Mouse (Mus musculus) lung, postnatal 0 days (tissue): Measurements from ENCODE around the gene Cemip.

ENCODE experiments used
- CTCF ChIP-seq: IDR thresholded peaks from 2 replicates; pipeline ENCODE4 v1.5.1; 2016; ENCODE audit warnings: antibody characterized with exemption, mild to moderate bottlenecking
- EP300 ChIP-seq: IDR thresholded peaks from 2 replicates; pipeline ENCODE4 v1.6.1; 2016; ENCODE audit warnings: antibody characterized with exemption, mild to moderate bottlenecking, control low read depth

DNA sequence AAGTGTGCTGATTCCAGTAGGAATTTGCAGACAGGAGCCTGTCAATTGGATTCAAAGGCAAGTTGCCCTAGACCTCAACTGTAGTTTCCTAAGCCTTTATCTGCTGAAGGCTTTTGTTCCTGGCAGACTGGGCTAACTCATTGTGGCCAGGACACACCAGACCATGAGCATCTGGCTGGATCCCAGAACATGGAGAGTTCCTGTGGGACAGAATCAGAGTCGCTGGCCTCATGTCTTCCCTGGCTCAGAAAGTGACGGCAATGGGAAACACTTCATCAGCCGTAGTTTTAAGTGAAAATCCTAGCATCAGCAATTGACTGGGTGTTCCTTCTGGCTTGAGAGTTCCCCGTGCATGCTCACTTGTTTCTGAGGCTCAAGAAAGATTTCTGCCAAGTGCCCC is 72.6 kb downstream of the Cemip start:
- TF ChIP-seq CTCF (no peak), EP300 (no peak)
